Mouse (Mus musculus): ENCODE data around the gene Gmppa.

Gene Gmppa

DNA sequence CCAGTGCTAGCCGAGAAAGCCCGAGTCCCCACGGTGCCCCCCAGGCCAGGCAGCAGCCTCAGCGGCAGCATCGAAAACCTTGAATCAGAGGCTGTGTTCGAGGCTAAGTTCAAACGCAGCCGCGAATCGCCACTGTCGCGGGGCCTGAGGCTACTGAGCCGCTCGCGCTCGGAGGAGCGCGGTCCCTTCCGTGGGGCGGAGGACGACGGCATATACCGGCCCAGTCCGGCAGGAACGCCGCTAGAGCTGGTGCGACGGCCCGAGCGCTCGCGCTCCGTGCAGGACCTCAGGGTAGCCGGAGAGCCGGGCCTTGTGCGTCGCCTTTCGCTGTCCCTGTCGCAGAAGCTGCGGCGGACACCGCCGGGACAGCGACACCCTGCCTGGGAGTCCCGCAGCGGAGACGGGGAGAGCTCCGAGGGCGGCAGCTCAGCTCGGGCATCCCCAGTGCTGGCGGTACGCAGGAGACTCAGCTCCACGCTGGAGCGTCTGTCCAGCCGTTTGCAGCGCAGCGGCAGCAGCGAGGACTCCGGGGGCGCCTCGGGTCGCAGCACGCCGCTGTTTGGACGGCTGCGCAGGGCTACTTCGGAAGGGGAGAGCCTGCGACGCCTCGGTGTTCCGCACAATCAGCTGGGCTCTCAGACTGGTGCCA, 12.8 kb upstream of the Gmppa start:
- in situ Hi-C loops (cut with MboI, MseI) = no loop called here

DNA sequence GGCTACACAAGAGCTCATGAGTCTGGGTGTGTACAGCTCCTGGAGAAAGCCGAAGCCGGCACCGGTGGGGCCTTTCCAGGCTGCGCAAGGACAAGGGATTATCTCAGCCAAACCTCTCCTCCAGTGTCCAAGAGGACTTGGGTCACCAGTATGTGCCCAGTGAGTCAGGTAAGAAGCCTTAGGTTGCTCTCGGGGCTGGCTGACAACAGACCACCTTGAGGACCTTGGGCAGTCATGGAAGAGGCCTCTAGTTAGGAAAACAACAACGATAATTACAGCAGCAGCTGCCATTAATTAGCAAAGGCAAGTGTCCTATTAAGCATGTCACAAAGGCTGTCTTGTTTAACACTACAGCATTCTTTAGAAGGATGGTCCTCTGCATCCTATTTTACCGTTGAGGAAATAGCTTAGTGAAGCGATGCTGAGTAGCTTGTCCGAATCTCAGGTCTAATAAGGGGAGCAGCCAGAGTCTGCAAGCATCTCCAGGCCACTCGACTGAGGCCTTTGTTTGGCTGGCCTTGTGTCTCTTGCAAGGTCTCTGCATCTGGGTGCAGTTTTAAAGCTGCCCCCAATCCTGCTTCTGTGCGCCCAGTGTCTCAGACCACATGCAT, 11.8 kb upstream of the Gmppa start:
- in situ Hi-C loops (cut with MboI, MseI) = no loop called here

DNA sequence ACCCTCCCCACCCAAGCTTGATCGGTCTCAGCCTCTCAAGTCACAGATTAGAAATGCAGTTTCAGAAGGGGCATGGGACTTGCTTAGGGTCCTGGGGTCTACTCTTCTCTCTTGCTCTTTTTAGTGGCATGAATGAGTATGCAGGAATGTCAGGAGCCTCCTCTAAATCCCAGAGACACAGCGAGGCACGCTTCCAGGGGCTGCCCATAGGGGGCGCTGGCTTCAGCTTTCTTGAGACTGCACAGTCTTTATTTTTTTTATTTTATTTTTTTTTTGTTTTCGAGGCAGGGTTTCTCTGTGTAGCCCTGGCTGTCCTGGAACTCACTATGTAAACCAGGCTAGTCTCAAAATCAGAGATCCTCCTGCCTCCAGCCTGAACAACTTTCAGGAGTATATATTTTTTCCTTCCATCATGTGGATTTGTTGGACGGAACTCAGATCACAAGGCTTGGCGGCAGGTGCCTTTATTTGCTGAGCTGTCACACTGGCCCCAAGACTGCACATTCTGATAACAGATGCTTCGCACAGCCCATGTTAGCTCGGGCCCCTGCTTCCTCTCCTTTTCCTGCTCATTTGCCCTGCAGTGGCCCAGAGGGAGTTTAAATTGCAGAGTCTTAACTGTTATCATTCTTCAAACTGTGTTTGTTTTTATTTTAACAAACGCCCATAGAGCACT, 9.8 kb upstream of the Gmppa start:
- in situ Hi-C loops (cut with MboI, MseI) = no loop called here

DNA sequence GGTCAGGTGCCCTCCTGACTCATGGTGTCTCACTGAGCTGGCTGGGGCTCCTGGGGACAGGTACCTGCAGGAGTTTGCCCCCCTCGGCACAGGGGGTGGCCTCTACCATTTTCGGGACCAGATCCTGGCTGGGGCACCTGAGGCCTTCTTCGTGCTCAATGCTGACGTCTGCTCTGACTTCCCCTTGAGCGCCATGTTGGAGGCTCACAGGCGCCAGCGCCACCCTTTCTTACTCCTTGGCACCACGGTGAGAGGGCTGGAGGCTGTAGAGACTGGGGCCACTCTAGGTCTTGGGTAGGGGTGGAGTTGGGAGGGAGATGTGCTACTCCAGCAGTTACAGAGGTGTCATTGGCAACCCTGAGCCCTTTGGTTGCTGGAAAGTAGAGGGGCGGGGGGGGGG, 3.1 kb downstream of the Gmppa start:
- in situ Hi-C loops (cut with MboI, MseI) = no loop called here

DNA sequence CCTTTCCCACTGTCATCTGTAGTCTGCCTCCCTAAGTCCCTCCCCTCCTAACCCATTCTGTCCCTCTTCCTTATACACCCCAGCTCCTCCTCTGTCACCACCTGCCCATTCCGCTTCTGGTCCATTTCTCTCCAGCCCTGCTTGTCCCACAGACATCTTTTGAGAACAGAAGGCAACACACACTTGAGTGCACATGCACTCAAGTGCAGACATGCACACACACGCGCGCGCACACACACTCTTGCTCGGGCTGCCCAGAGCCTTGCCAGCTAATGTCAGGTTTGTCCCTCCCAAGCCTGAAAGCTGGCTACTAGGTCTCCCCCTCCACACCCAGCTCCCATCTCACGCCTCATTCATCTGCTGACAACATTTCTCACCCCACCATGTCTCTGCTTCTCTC, 4.9 kb downstream of the Gmppa start:
- in situ Hi-C loops (cut with MboI, MseI) = no loop called here

DNA sequence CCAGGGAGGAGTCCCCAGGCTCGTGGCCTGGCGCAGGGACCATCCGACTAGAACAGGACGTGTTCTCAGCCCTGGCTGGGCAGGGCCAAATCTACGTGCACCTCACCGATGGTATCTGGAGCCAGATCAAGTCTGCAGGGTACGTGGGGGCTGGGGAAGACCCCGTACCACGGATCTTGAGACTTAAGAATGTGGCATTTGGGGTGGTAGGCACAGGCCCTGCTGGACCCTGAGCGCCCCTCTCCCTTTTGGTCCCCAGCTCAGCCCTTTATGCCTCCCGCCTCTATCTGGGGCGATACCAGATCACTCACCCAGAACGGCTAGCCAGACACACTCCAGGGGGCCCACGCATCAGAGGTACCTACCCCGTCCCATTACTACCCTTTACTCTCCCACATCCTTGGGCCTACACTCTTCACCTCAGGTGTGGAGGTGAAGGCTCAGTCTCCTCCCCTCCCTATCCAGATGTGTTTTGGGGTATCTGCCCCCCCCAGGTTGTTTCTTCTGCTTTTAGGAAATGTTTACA, 5.8 kb downstream of the Gmppa start:
- in situ Hi-C loops (cut with MboI, MseI) = no loop called here

DNA sequence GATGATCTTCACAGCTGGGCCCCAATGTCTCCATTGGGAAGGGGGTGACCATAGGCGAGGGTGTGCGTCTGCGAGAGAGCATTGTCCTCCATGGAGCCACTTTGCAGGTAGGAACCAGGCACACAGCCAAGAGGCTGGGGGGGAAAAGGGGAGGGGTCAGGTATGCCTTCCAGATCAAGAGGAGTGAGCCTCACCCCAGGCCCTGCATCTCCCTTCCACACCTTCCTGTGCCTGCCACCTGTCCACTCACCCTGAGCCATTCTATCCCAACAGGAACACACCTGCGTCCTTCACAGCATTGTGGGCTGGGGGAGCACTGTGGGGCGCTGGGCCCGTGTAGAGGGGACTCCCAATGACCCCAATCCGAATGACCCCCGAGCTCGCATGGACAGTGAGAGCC, 6.4 kb downstream of the Gmppa start:
- in situ Hi-C loops (cut with MboI, MseI) = no loop called here

DNA sequence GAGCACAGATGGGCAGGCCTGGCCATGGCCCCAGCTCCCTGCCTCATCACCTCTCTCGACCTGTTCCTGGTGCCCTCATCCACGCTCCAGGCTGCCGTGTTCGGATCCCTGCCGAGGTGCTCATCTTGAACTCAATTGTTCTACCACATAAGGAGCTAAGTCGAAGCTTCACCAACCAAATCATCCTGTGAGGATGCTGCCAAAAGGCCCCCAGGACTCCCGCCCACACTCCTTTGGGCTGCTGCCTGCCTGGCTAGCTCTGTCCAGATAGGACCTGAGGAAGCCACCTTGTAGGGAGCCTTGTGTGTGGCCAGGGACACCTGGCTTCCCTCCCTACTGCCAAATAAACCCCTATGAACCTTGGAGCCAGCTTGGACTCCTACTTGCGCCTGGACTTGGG, 7.1 kb downstream of the Gmppa start:
- in situ Hi-C loops (cut with MboI, MseI) = no loop called here

DNA sequence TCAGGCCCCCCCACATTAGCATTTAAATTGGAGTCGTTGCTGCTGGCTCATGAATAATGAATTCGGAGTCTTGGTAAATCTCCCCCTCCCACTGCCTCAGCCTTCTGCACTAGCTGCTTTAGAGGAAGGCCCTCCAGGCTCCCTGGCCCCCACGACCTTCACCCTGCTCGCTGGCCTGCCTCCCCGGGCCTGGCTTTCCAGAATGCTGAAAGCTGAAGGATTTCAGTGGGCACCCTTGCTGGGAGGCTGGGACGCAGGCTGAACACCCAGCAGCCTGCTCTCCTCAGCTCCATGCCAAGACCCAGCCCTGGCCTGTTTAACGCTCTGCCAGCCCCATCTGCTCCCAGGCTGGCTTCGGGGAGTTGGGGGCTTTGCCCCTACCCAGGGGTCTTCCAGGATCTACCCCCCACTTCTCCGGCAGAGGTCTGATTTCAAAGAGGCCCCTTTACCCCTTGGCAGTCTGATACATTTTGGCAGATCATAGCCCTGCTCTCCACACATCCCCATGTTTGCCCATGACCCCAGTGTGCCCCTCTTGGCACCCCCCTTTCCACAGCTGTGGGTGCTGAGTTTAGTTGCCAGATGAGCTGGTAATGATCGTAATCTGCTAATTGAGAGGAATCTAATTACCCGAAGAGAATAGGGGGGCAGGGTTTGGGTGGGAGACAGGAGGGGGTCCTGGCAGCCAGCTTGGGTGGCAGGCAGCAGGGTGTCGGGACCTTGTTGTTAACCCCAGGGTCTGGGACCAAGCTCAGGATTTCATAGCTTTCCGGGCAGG, 7.7 kb downstream of the Gmppa start:
- in situ Hi-C loops (cut with MboI, MseI) = no loop called here

DNA sequence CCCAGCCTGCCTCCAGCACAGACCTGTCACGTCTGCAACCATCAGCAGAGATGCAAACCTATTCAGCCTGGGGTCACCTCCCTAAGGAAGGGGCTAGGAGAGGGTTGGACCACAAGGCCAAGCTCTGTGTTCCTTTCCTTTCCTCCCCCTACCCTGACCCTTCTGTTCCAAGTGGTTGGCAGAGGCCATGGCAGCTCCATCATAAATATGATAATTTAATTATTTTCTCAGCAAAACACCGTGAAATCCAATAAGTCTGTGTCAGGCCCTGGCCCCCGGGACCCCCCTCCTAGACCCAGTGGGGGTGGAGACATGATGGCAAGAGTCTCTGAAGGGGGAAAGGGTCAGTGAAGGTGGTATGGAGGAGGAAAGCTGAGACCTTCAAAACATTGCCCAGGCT, 8.5 kb downstream of the Gmppa start:
- in situ Hi-C loops (cut with MboI, MseI) = no loop called here

DNA sequence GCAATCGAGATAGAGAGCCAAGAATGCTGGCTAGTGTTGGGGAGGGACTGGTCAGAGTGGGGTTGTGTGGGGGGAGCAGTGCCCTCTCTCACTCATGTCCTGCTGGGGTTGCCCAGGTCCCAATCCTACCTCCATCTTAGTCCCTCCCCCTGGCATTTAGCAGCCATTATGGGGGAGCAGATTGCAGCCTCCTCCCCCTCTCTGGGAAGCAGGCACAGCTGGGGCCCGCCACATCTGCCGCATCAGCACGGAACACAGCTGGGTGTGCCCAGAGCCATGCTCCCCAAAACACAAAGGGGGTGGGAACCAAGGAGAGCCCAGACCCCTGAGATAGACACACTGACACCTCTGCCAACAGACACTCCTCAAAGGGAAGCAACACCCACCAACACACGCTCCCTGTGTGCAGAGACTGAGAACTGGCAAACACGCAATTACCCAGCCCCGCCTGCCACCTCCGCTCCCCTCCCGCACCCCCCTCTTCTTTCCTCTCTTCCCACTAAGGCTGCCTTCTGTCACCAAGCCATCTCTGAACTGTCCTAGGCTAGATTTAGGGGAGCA, 9.5 kb downstream of the Gmppa start:
- in situ Hi-C loops (cut with MboI, MseI) = no loop called here

DNA sequence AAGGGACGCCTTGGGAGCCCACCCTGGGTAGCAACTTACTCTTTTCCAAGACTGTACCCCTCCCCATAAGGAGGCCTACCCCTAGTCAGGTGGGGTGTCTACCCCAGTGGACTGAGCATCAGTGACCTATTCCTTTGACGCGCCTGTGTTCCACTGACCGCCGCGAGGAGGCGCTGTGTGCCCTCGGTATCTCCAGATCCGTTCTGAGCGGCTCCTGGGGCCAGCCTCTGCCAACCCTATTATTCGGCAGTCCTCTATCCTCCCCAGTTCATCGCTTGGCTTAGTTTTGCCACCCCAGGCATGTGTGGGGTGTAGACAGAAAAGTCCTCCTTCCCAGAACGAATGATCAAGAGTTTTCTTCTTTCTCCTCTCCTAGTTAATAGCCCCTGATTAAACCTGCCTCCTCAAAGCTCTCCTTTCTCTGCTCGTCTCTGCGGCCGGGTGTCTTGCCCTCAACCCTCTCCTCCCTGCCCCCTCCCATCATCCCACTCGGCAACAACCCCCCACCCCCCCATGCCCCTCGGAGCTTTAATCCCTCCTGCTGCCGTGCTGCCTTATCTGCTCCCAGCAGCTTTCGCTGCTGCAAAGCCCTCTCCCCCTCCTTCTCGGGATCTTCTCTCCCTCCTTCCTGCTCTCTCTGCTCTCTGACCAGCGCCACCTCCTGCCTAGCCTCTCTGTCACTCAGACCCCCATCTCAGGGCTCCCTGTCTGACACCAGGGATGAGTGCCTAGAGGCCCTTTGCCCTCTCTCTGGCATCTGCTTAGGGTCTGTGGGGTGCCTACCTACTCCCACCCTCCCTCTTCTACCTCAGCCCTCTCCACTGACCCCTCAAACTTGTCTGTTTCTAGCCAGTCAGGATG, 10.3 kb downstream of the Gmppa start:
- in situ Hi-C loops (cut with MboI, MseI) = no loop called here

DNA sequence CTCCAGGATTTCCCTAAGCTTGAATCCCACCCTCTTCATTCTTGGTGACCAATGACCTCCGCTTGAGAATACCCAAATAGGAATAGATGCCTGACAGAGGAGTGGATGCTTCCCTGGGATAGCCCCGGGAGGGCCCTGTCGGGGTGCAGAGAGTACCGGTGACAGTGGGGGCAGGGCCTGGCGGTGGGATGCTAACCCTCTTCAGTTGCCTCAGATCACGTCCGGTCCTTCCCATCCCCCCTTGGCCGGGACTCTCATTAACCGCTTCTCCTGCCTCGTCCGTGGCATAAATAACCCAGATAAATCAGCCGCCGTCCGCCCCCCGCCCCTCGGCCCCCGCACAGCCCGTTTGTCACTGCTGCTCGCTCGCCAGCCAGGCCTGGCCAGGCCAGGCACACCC, 10.9 kb downstream of the Gmppa start:
- in situ Hi-C loops (cut with MboI, MseI) = no loop called here

DNA sequence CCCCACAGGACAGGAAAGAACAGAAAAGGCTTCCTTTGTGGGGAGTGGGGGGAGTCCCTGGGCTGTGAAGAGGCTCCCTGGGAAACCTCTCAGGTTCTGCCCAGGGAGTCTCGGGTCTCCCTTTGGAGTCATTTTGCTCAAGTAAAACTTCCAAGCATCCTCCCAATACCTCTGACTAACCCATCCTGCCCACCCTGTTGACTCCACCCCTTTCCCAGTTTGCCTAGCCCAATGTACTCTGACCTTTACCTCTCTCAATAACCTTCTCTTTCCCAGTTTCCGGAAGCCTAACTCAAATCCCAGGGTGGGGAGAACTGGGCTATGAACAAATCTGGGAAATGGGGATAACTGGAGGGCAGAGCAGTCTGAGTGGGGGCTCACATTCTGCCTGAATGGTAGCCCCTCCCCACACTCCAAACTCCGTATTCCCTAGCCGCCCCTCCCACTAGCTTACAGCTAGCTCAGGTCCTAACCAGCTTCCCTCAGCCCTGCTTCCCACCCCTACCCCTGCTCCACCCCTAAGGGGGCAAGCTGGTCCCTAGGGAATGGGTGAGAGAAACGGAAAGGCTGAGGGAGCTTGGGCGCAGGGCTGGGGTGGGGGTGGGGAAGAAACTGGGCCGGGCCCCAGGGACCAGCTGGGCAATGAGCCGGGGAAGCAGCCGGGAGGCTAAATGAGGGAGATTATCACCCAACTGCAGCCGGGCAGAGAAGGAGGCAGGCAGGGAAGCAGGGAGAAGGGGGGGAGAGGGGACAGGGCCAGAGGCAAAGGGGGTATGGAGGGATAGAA, 11.7 kb downstream of the Gmppa start:
- in situ Hi-C loops (cut with MboI, MseI) = no loop called here

DNA sequence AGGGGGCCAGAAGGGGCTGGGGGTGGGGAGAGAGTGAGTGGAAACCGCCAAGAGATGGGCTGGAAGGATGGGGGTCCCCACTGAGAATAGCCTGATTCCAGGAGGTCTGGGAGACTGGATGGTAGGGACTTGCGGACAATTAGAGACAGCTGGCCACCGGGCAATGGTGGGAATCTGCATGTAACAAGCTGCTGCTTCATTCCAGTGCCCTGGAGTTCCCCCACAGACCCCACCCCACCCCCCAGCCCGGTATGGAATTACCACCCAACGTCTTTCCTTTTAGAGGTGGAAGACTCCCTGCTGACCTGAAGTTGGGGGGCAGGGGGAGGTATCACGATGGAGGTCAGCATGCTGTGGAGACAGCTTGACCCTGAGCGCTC, 12.3 kb downstream of the Gmppa start:
- in situ Hi-C loops (cut with MboI, MseI) = no loop called here

DNA sequence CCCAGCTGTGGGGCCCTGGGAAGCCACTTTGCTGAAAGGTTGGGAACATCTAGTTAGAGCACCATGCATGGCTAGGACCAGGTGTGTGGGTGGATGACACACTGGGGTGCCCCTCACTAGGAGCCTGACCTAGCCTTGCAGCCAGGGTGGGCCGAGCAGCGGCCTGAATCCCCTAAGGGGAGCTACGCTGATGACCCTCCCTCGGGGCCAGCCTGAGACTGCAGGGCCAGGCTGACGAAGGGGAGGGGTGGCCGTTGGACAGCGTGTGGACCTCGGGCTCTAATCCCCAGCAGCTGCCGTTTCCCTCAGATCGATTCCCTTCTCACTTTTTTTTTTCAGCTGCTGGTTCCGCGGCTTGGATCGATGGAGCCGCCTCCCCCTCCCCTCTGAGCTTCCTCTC, 13.2 kb downstream of the Gmppa start:
- in situ Hi-C loops (cut with MboI, MseI) = no loop called here

DNA sequence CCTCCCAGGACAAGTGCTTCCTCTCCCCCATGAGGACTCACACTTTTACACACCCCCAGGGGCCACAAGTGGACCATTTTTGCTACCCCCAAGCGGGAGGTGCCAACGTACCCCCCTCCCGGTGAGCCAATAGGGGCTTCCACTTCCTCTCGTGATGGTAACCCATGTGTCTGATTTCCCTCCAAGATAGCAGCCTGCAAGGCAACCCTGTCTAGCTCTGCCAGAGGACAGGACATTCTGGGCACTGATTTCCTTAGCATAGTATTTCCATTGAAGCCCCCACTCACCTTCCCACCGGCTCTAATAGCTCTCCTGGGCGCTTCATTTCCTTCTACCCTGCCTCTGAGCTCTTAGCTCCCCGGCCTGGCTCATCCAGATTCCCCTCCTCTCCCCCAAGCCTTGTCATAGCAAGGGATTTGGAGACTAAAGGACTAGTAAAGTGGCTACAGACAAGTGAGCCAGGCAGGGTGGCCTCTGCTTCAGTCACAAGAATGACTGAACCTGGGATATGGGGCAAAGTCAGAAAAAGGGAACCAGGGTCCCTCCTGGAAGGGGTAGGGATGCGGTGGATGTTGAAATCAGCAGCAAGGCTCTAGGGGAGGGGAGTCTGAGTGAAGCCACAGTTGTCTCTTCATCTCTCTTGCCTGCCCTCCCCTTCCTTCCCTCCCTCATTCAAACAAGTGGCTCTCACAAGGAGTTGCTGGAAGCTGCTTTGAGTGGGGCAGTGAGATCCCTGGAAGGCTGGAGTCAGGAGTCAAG, 13.8 kb downstream of the Gmppa start:
- in situ Hi-C loops (cut with MboI, MseI) = no loop called here

DNA sequence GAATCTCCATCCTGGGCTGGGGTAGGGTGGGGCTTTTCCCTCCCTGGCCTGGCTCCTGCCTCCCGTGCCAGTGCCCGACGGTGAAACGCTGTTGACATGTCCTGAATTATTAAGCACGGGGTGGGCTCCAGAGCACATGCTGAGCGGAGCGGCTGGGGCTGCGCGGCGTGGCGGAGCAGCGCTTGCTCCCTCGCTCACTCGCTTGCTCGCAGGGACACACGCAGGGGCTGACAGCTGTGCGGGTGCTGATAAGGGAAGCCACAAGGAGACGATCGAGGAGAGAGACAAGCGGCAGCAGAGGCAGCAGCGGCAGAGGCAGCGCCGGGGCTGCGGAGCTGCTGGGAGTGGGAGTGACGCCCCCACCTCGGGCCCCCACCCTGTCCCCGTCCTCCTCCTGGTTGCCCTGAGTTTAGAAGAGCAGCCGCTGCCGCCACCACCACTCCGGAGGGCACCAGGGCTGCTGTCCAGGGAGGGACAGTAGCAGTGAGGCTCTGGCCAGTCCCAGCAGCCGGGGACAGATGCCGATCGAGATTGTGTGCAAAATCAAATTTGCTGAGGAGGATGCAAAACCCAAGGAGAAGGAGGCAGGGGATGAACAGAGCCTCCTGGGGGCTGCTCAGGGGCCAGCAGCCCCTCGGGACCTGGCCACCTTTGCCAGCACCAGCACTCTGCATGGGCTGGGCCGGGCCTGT, 14.7 kb downstream of the Gmppa start, which contains the start of gene Asic4:
Gene Asic4 (plus strand): TSS at position 123 of the 692 bp plus-strand sequence.
- in situ Hi-C loops (cut with MboI, MseI) = no loop called here

DNA sequence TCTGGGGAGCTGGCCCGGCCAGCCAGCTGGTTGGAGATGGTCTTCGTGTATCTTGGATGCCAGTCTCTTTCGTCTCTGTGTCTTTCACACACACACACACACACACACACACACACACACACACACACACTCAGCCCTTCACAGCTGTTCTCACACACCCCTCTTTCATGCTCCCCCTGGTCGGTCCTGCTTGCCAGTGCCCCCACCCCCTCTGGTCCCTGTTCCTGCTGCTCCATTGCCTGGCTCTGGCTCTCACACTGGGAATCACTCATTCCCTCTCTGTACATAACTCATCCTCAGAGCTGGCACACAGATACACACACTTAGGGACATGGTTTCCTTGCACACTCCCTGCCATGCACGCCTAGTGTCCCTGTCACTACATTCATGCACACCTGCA, 16.2 kb downstream of the Gmppa start:
- in situ Hi-C loops (cut with MboI, MseI) = no loop called here

Measured in T-helper 17 cell (primary cell).